Mouse (Mus musculus): ENCODE data around the gene Olfr552. TPM values are rescaled to one million over a fixed set of nuclear protein-coding genes. Genes with fewer than 3 reads are reported as not detected.
"Not testable (repeated sequence)": the region's sequence is repeated elsewhere in the genome, so short reads cannot be mapped to it uniquely, and the experiment has no call there.

Olfr552 gene
- polyA plus RNA-seq, 1 experiment = 0.06 TPM

GRCm38 (mm10) chr7:102618118-102618517 is 20.5 kb downstream of the Olfr552 start, which contains the start of gene Olfr553:
Olfr553 (minus strand) TSS chr7:102618218.
- peaks cover 4% of the 10 kb centered on the region for H3K36me3 ChIP-seq (replicated peaks; ENCODE audit: low read length)
- no peak for TF ChIP-seq FLI1 (IDR thresholded peaks at IDR 0.05; ENCODE audit: low read length)
- TF ChIP-seq GATA1 (IDR thresholded peaks at IDR 0.05; ENCODE audit: borderline replicate concordance, low read length) = no peak
- H3K9me3 ChIP-seq = no peaks in the 10 kb centered on the region
- H3K4me1 ChIP-seq = peaks cover 18% of the 10 kb centered on the region; the same call in 1 of the 2 replicates
- no peak within 1 kb of the TSS for H3K4me3 ChIP-seq (replicated peaks)
- no peaks in the 10 kb centered on the region for H3K27me3 ChIP-seq (replicated peaks)

DNA sequence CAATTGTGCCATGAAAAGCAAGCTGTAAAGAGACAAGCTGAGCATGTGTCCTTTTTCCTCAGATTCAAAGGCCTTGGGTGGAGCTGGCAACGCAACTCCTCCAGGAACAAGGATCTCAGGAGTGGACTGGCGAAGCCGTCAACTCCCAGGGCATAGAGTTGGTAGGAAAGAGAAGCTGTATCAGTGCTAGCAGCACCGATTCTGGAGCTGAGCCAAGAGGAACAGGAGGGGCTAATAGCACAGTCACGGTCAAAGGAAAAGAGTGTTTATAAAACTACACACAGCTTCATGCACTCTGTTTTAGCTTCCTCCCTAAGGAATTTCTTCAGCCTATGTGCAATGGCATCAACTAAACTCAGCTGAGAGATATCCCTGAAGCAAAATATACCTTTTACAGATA is 22.0 kb downstream of the Olfr552 start:
- Histone ChIP-seq H3K9me3 (no peaks in the 10 kb centered on the region), H3K27me3 (replicated peaks) (no peaks in the 10 kb centered on the region), H3K4me3 (replicated peaks) (no peak overlapping the region), H3K36me3 (replicated peaks; ENCODE audit: low read length) (peaks cover 4% of the 10 kb centered on the region), H3K4me1 (peaks cover 18% of the 10 kb centered on the region; the same call in 1 of the 2 replicates)
- no peak for TF ChIP-seq GATA1 (IDR thresholded peaks at IDR 0.05; ENCODE audit: borderline replicate concordance, low read length)

- not testable (repeated sequence) for H3K27me3 ChIP-seq (replicated peaks); H3K4me3 ChIP-seq (replicated peaks); H3K36me3 ChIP-seq (replicated peaks; ENCODE audit: low read length); H3K9me3 ChIP-seq
- peaks cover 18% of the 10 kb centered on the region; the same call in 1 of the 2 replicates for H3K4me1 ChIP-seq
Observed at GRCm38 (mm10) chr7:102620368-102620767, 22.8 kb downstream of the Olfr552 start.

DNA sequence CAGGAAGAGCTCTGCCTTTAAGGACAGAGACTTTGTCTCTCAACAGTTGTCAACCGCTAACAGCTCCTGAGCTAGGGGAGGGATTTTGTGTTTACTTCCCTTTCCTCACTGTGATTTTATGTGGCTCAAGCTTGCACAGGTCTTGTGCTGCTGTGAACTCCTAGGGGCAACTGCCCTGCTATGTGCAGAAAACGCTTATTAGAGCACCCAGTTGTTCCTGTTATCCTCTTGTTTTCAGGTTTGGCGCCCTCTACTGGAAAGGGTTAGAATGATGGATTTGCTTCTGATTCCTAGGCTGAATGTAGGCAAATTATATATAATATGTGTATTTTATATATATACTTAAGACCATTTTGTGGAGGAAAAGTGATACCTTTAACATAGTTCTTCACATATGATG is 39.1 kb downstream of the Olfr552 start:
- H3K4me3 ChIP-seq (replicated peaks) = no peak overlapping the region
- H3K4me1 ChIP-seq = peaks cover 9% of the 10 kb centered on the region
- no peaks in the 10 kb centered on the region for H3K27me3 ChIP-seq (replicated peaks)
- TF ChIP-seq FLI1 (IDR thresholded peaks at IDR 0.05; ENCODE audit: low read length) = no peak
- no peak for TF ChIP-seq GATA1 (IDR thresholded peaks at IDR 0.05; ENCODE audit: borderline replicate concordance, low read length)
- no peaks in the 10 kb centered on the region for H3K36me3 ChIP-seq (replicated peaks; ENCODE audit: low read length)
- H3K9me3 ChIP-seq = no peaks in the 10 kb centered on the region

DNA sequence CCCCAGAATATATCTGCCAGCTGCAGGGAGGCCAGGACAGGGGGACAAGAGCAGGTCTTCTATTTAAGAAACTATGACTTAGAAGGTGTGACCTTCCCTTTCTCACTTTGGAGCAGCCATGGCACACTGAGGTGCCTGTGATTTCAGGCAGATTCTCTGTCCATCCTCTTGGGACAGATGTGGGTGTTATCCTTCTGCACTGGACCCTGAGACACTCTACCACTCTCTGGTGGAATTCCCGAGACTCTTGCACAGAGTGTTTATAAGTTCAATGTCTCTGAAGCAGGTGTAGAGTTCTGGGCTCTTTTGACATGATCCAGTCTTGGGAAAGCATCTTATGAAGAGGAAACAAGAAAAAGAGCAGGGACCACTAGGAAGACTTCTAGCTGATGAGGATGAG is 40.6 kb downstream of the Olfr552 start, which contains the start of gene Olfr554:
Gene Olfr554, plus strand, starts transcription at position 301 of the 400 bp plus-strand sequence.
- H3K9me3 ChIP-seq = no peaks in the 10 kb centered on the region
- TF ChIP-seq FLI1 (IDR thresholded peaks at IDR 0.05; ENCODE audit: low read length) (no peak), GATA1 (IDR thresholded peaks at IDR 0.05; ENCODE audit: borderline replicate concordance, low read length) (no peak)
- no peaks in the 10 kb centered on the region for H3K27me3 ChIP-seq (replicated peaks)
- H3K36me3 ChIP-seq (replicated peaks; ENCODE audit: low read length) = no peaks in the 10 kb centered on the region
- peaks cover 9% of the 10 kb centered on the region for H3K4me1 ChIP-seq
- no peak within 1 kb of the TSS for H3K4me3 ChIP-seq (replicated peaks)

- not testable (repeated sequence) for H3K9me3 ChIP-seq; H3K4me1 ChIP-seq; H3K4me3 ChIP-seq (replicated peaks); H3K27me3 ChIP-seq (replicated peaks); H3K36me3 ChIP-seq (replicated peaks; ENCODE audit: low read length)
Observed at GRCm38 (mm10) chr7:102644945-102645344, 47.4 kb downstream of the Olfr552 start.

Other genes with a start within 250 kb of the Olfr552 start
- gene Rrm1, start 156.1 kb upstream of the Olfr552 start, polyA plus RNA-seq (2012; ENCODE audit: insufficient read depth, low replicate concordance) = 13.8 and 46.6 TPM in 2 replicates
- gene Olfr543, start 116.1 kb upstream of the Olfr552 start, polyA plus RNA-seq (2012; ENCODE audit: insufficient read depth, low replicate concordance) = not detected in 2 replicates
- gene Olfr544, start 109.5 kb upstream of the Olfr552 start, polyA plus RNA-seq (2012; ENCODE audit: insufficient read depth, low replicate concordance) = not detected in 2 replicates
- gene Olfr545, start 98.2 kb upstream of the Olfr552 start, polyA plus RNA-seq (2012; ENCODE audit: insufficient read depth, low replicate concordance) = not detected in 2 replicates
- gene Olfr547, start 63.0 kb upstream of the Olfr552 start, polyA plus RNA-seq (2012; ENCODE audit: insufficient read depth, low replicate concordance) = not detected in 2 replicates
- not detected in 2 replicates for gene Olfr548-ps1, start 56.9 kb upstream of the Olfr552 start, polyA plus RNA-seq (2012; ENCODE audit: insufficient read depth, low replicate concordance)
- gene Olfr549, start 47.9 kb upstream of the Olfr552 start, polyA plus RNA-seq (2012; ENCODE audit: insufficient read depth, low replicate concordance) = not detected in 2 replicates
- gene Trim21, start 32.3 kb upstream of the Olfr552 start, polyA plus RNA-seq (2012; ENCODE audit: insufficient read depth, low replicate concordance) = 0.60 and 3.0 TPM in 2 replicates
- gene Olfr550, start 26.3 kb upstream of the Olfr552 start, polyA plus RNA-seq (2012; ENCODE audit: insufficient read depth, low replicate concordance) = not detected in 2 replicates
- gene Olfr551, start 5.9 kb upstream of the Olfr552 start, polyA plus RNA-seq (2012; ENCODE audit: insufficient read depth, low replicate concordance) = not detected in 2 replicates
- gene Olfr553, start 20.4 kb downstream of the Olfr552 start, polyA plus RNA-seq (2012; ENCODE audit: insufficient read depth, low replicate concordance) = not detected in 2 replicates
- gene Olfr554, start 40.7 kb downstream of the Olfr552 start, polyA plus RNA-seq (2012; ENCODE audit: insufficient read depth, low replicate concordance) = not detected in 2 replicates
- gene Olfr555, start 61.1 kb downstream of the Olfr552 start, polyA plus RNA-seq (2012; ENCODE audit: insufficient read depth, low replicate concordance) = not detected in 2 replicates
- gene Olfr556, start 67.1 kb downstream of the Olfr552 start, polyA plus RNA-seq (2012; ENCODE audit: insufficient read depth, low replicate concordance) = not detected in 2 replicates
- gene Trim68, start 89.6 kb downstream of the Olfr552 start, polyA plus RNA-seq (2012; ENCODE audit: insufficient read depth, low replicate concordance) = 0.73 and 1.0 TPM in 2 replicates
- not detected in 2 replicates for gene Olfr557, start 98.1 kb downstream of the Olfr552 start, polyA plus RNA-seq (2012; ENCODE audit: insufficient read depth, low replicate concordance)
- gene Olfr558, start 104.4 kb downstream of the Olfr552 start, polyA plus RNA-seq (2012; ENCODE audit: insufficient read depth, low replicate concordance) = not detected in 2 replicates
- gene Olfr33, start 121.3 kb downstream of the Olfr552 start, polyA plus RNA-seq (2012; ENCODE audit: insufficient read depth, low replicate concordance) = not detected in 2 replicates
- gene Olfr559, start 129.7 kb downstream of the Olfr552 start, polyA plus RNA-seq (2012; ENCODE audit: insufficient read depth, low replicate concordance) = not detected in 2 replicates
- gene Olfr560, start 161.6 kb downstream of the Olfr552 start, polyA plus RNA-seq (2012; ENCODE audit: insufficient read depth, low replicate concordance) = 0.17 TPM in 1 of 2 replicates, not detected in the other
- gene Olfr78, start 161.7 kb downstream of the Olfr552 start, polyA plus RNA-seq (2012; ENCODE audit: insufficient read depth, low replicate concordance) = not detected in 2 replicates
- gene Olfr561, start 173.5 kb downstream of the Olfr552 start, polyA plus RNA-seq (2012; ENCODE audit: insufficient read depth, low replicate concordance) = not detected in 2 replicates
- gene Olfr564, start 205.7 kb downstream of the Olfr552 start, polyA plus RNA-seq (2012; ENCODE audit: insufficient read depth, low replicate concordance) = not detected in 2 replicates